8 mouse cellular contexts compared by ENCODE assay signal in the genomic region with DNA sequence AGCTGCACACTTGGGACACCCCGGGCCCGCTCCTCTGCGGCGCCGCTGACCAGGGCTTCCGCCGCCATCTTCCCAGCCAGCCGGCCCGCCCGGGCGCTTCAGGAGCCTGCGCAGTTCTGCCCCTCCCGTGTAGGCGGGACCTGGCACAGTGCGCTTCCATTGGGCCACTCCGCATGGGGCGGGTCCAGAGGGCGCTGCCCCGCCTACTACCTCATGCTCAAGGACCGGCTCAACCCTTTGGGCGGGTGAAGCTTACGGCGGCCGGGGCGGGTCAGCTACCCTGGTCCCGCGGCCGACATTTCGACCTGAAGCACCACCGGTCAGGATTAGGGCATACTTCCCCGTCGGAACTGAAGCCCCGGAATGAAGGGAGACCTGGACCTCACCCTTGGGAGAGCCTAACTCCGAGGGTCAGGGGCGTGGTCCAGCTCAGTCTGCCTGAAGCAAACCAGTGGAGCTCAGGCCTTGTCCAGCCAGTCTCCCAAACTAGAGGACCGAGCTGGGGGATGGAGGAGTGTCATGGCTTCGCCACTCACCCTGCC. TPM values are rescaled to one million over a fixed set of nuclear protein-coding genes. Genes with fewer than 3 reads are reported as not detected.
DNase-seq lines count a peak whose midpoint lies in the region; ATAC-seq lines count a peak whose summit lies in the region.

A gene (minus strand): TSS at position 122 of the 542 bp plus-strand sequence.

- DNase-seq in adrenal gland, adult (ENCODE audit: inconsistent age in 2 of 2, low spot score in 1 of 2) = peak; percentile 99
- peak; percentile 98 for DNase-seq in embryo, embryonic 10.5 days (ENCODE audit: low spot score)
- peak; percentile 100 for DNase-seq in gastrocnemius, postnatal 14 days
- peak; percentile 94 to 99 for DNase-seq in left cerebral cortex, postnatal 10 days (ENCODE audit: extremely low spot score in 1 of 2, low spot score in 2 of 2)
- DNase-seq in right cerebral cortex, postnatal 25 days = peak; percentile 97
- peak; percentile 98 for DNase-seq in urinary bladder, postnatal 4 days (ENCODE audit: low spot score in 2 of 2)

- intact Hi-C loops in gastrocnemius, postnatal 14 days (cut with DNase I; ENCODE audit: low total_unique reads) = no loop called here
- intact Hi-C loops in left cerebral cortex, postnatal 10 days (cut with DNase I) = no loop called here

- peak; percentile 92 for ATAC-seq in inflammation-experienced regulatory T-cells, adult 6 months
- peak; percentile 94 for ATAC-seq in megakaryocyte-erythroid progenitor cell, adult 5-6 weeks (replicated peaks; ENCODE audit: low FRiP score, low TSS enrichment, poor library complexity, severe bottlenecking)

RNA-seq across cellular contexts. Expression of the gene that starts here (rescaled TPM):
- total RNA-seq in gastrocnemius, postnatal 14 days (2021) = 10 to 100 TPM; 51.2 to 51.5 TPM
- polyA plus RNA-seq in inflammation-experienced regulatory T-cells, adult 6 months (2017; shearing (Covaris generic)) = 100 to 1,000 TPM in 2 of 3 experiments, 10 to 100 TPM in 1; 63.2 to 112 (median 106) TPM
- 100 to 1,000 TPM; 180 to 205 TPM for total RNA-seq in left cerebral cortex, postnatal 10 days (2021)
- total RNA-seq in megakaryocyte-erythroid progenitor cell, adult 5-6 weeks (2014; fragmentation: Nextera tagmentation) = 161 and 193 TPM in 2 replicates
- total RNA-seq in megakaryocyte-erythroid progenitor cell, adult 5-6 weeks (2017) = 34.6 and 83.9 TPM in 2 replicates

Comparison
In these comparisons a context has a peak if more than half of its experiments do, and no peak if none do; other contexts are left out.
1. Peak in every context shown above with its lines: DNase-seq and ATAC-seq.